9 mouse cellular contexts compared by ENCODE assay signal in genomic region chr9:95279590-95280344, GRCm38 (mm10).
DNase-seq lines count a peak whose midpoint lies in the region; ATAC-seq lines count a peak whose summit lies in the region.
"Had no signal": no experiment of that assay in that cellular context is flagged by ENCODE, and none has a peak within 500 bp of the region (broad histone marks: within the 10 kb centered on the region; RNA-seq: fewer than 3 reads in every experiment).

No protein-coding gene starts in this region.

- no peaks in the 10 kb centered on the region for H3K9me3 ChIP-seq in intestine, embryonic 15.5 days
- no peaks in the 10 kb centered on the region for H3K9me3 ChIP-seq in lung, embryonic 15.5 days
- no peaks in the 10 kb centered on the region for H3K9me3 ChIP-seq in forebrain, embryonic 11.5 days (ENCODE audit: control insufficient read depth, low read length)
- H3K9me3 ChIP-seq: midbrain, embryonic 12.5 days had no signal

- WGBS in intestine, embryonic 15.5 days: 62% methylated on average over 10 of the region's 10 CpGs
- 35% methylated on average over 10 of the region's 10 CpGs for WGBS in lung, embryonic 15.5 days
- 85% methylated on average over 10 of the region's 10 CpGs for WGBS in forebrain, embryonic 11.5 days

- no peak overlapping the region for H3K27ac ChIP-seq in intestine, embryonic 15.5 days
- H3K27ac ChIP-seq in lung, embryonic 15.5 days: no peak overlapping the region
- no peak overlapping the region for H3K27ac ChIP-seq in forebrain, embryonic 11.5 days (ENCODE audit: low read depth, low read length)
- H3K27ac ChIP-seq: midbrain, embryonic 12.5 days had no signal

- DNase-seq in urinary bladder, postnatal 14 days (ENCODE audit: low spot score): peak; percentile 12
- no peak for DNase-seq in urinary bladder, postnatal 10 days (ENCODE audit: low spot score)
- peak; percentile 18 for DNase-seq in forelimb bud, embryonic 11.5 days (ENCODE audit: low read depth, low spot score)
- DNase-seq in c-Kit-positive CD71-positive TER-119-positive erythroid progenitor cells, embryonic 14.5 days (ENCODE audit: low spot score): no peak
- no peak for DNase-seq in forebrain, embryonic 11.5 days (ENCODE audit: low spot score)
- no peak for DNase-seq in layer of hippocampus, adult 8-10 months (ENCODE audit: low spot score in 2 of 2)

- no peak overlapping the region for H3K4me2 ChIP-seq in intestine, embryonic 15.5 days (replicated peaks)
- H3K4me2 ChIP-seq in lung, embryonic 15.5 days: no peak overlapping the region
- no peak overlapping the region for H3K4me2 ChIP-seq in forebrain, embryonic 11.5 days (ENCODE audit: low read depth, low read length, severe bottlenecking)
- H3K4me2 ChIP-seq: midbrain, embryonic 12.5 days had no signal

- H3K4me3 ChIP-seq in intestine, embryonic 15.5 days (replicated peaks): no peak overlapping the region
- H3K4me3 ChIP-seq in lung, embryonic 15.5 days: no peak overlapping the region
- no peak overlapping the region for H3K4me3 ChIP-seq in forebrain, embryonic 11.5 days (ENCODE audit: low read depth, low read length)
- H3K4me3 ChIP-seq: midbrain, embryonic 12.5 days had no signal

- H3K27me3 ChIP-seq in intestine, embryonic 15.5 days (replicated peaks): no peaks in the 10 kb centered on the region
- H3K27me3 ChIP-seq in lung, embryonic 15.5 days: no peaks in the 10 kb centered on the region
- no peaks in the 10 kb centered on the region for H3K27me3 ChIP-seq in forebrain, embryonic 11.5 days (ENCODE audit: control insufficient read depth, insufficient read depth, low read length)
- H3K27me3 ChIP-seq: midbrain, embryonic 12.5 days had no signal

- H3K36me3 ChIP-seq in intestine, embryonic 15.5 days: no peaks in the 10 kb centered on the region
- no peaks in the 10 kb centered on the region for H3K36me3 ChIP-seq in lung, embryonic 15.5 days
- no peaks in the 10 kb centered on the region for H3K36me3 ChIP-seq in forebrain, embryonic 11.5 days (ENCODE audit: control insufficient read depth, insufficient read depth, low read length)
- H3K36me3 ChIP-seq: midbrain, embryonic 12.5 days had no signal

- ATAC-seq in intestine, embryonic 15.5 days: peak; percentile 41
- ATAC-seq in lung, embryonic 15.5 days (ENCODE audit: borderline replicate concordance, extremely low read depth, low FRiP score, low TSS enrichment): peak; percentile 31; the same call in 1 of the 2 replicates
- no peak for ATAC-seq in forebrain, embryonic 11.5 days (replicated peaks; ENCODE audit: low FRiP score)

- H3K9ac ChIP-seq in intestine, embryonic 15.5 days: no peak overlapping the region
- H3K9ac ChIP-seq in lung, embryonic 15.5 days: no peak overlapping the region
- no peak overlapping the region for H3K9ac ChIP-seq in forebrain, embryonic 11.5 days (ENCODE audit: low read length)
- H3K9ac ChIP-seq: midbrain, embryonic 12.5 days had no signal

- H3K4me1 ChIP-seq in intestine, embryonic 15.5 days (replicated peaks): 0 out of 2 replicates have a peak, but pooled peaks cover 2% of the 10 kb centered on the region
- peaks cover 4% of the 10 kb centered on the region for H3K4me1 ChIP-seq in lung, embryonic 15.5 days
- no peaks in the 10 kb centered on the region for H3K4me1 ChIP-seq in forebrain, embryonic 11.5 days (replicated peaks; ENCODE audit: control insufficient read depth, insufficient read depth, low read length)
- H3K4me1 ChIP-seq: midbrain, embryonic 12.5 days had no signal

Comparison
In these comparisons a context has a peak if more than half of its experiments do, and no peak if none do; other contexts are left out.
1. DNase-seq: peak in urinary bladder, postnatal 14 days (single experiment) and forelimb bud, embryonic 11.5 days (single experiment); none in urinary bladder, postnatal 10 days (single experiment), c-Kit-positive CD71-positive TER-119-positive erythroid progenitor cells, embryonic 14.5 days (single experiment), forebrain, embryonic 11.5 days (single experiment) and layer of hippocampus, adult 8-10 months (0 of 2).